Mouse (Mus musculus): ENCODE data around the gene Spr. TPM values are rescaled to one million over a fixed set of nuclear protein-coding genes. Genes with fewer than 3 reads are reported as not detected.

Gene Spr
- polyA plus RNA-seq, 1 experiment = not detected

DNA sequence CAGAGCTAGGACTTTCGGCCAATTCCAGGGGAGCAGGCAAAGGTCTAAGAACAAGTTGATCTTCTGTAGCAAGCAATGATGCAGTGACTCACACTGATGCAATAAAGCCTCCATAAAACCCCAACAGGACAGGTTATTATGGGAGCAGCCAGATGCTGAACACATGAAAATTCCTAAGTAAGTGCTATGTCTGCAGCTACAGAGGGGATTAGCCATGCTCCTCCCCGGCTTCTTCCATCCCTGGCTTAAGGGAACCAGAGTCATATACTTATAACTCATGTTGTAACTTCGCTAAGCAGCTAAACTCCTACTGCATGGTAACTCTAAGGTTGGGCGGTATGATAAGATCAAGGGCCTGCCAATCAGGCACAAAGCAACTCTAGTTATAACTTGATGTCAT, 50.1 kb downstream of the Spr start:
- whole genome bisulfite sequencing = 90% methylated on average over 4 of the region's 4 CpGs
- H3K27ac ChIP-seq (ENCODE audit: insufficient read depth, low read depth, low read length) = no peak overlapping the region
- no peak for TF ChIP-seq POLR2A (IDR thresholded peaks at IDR 0.05; ENCODE audit: insufficient read depth, low read depth, low read length)
- no peak for TF ChIP-seq CTCF (IDR thresholded peaks at IDR 0.05; ENCODE audit: insufficient read depth, low read depth, low read length)
- H3K4me3 ChIP-seq (ENCODE audit: insufficient read depth, low read depth, low read length) = no peak overlapping the region
- no peaks in the 10 kb centered on the region for H3K4me1 ChIP-seq (ENCODE audit: control insufficient read depth, insufficient read depth, low read length)

DNA sequence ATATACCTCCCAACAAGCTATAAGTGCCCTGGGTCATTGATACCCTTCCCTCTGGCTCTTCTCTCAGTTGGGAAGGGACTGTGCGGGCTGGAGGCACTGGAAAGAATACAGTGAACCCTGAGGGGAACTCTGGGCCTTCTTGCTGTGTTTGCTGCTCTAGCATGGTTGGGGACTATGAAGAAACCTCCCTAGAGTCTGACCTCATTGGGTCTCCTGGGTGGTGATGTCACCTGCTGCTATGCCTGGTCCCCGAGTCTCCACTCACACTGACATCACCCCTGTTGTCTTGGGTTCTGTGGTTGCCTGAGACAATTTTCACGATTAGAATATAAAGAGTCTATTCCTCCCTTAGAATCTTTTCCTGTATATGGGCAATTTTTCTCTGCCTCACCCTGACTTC, 50.9 kb downstream of the Spr start:
- Histone ChIP-seq H3K4me1 (ENCODE audit: control insufficient read depth, insufficient read depth, low read length) (no peaks in the 10 kb centered on the region), H3K27ac (ENCODE audit: insufficient read depth, low read depth, low read length) (no peak overlapping the region), H3K4me3 (ENCODE audit: insufficient read depth, low read depth, low read length) (no peak overlapping the region)
- no peak for TF ChIP-seq POLR2A (IDR thresholded peaks at IDR 0.05; ENCODE audit: insufficient read depth, low read depth, low read length)
- TF ChIP-seq CTCF (IDR thresholded peaks at IDR 0.05; ENCODE audit: insufficient read depth, low read depth, low read length) = no peak
- WGBS = 64% methylated on average over 3 of the region's 3 CpGs

Other genes starting within 250 kb of the Spr start
- gene Exoc6b, start 68.3 kb downstream of the Spr start, polyA plus RNA-seq (2012; ENCODE audit: insufficient read depth, insufficient read length, low replicate concordance, missing spikeins) = 235 TPM in 1 of 2 replicates, not detected in the other
- not detected in 2 replicates for gene Emx1, start 49.7 kb upstream of the Spr start, polyA plus RNA-seq (2012; ENCODE audit: insufficient read depth, insufficient read length, low replicate concordance, missing spikeins)
- not detected in 2 replicates for gene Sfxn5, start 195.7 kb upstream of the Spr start, polyA plus RNA-seq (2012; ENCODE audit: insufficient read depth, insufficient read length, low replicate concordance, missing spikeins)
- not detected in 2 replicates for gene Rab11fip5, start 236.9 kb upstream of the Spr start, polyA plus RNA-seq (2012; ENCODE audit: insufficient read depth, insufficient read length, low replicate concordance, missing spikeins)